Mouse (Mus musculus) cerebellum, adult (tissue): ENCODE data around the gene Ints5.

ENCODE experiments used
- ATAC-seq: cut with Nextera tagmentation; 2 replicates; pipeline ENCODE4 v1.9.2; 2017; ENCODE audit warnings: mild to moderate bottlenecking, moderate library complexity, mixed read lengths; ENCODE audit not compliant: insufficient number of reproducible peaks, low FRiP score, low TSS enrichment

Gene Ints5

GRCm38 (mm10) chr19:8926766-8927165 is 34.0 kb downstream of the Ints5 start:
- ATAC-seq, result no peak

- no peak for ATAC-seq
These were observed 35.2 kb downstream of the Ints5 start for GRCm38 (mm10) chr19:8927891-8928525.

- no peak; the same call in 1 of the 2 replicates for ATAC-seq
These were observed 36.0 kb downstream of the Ints5 start for GRCm38 (mm10) chr19:8928689-8929223.

DNA sequence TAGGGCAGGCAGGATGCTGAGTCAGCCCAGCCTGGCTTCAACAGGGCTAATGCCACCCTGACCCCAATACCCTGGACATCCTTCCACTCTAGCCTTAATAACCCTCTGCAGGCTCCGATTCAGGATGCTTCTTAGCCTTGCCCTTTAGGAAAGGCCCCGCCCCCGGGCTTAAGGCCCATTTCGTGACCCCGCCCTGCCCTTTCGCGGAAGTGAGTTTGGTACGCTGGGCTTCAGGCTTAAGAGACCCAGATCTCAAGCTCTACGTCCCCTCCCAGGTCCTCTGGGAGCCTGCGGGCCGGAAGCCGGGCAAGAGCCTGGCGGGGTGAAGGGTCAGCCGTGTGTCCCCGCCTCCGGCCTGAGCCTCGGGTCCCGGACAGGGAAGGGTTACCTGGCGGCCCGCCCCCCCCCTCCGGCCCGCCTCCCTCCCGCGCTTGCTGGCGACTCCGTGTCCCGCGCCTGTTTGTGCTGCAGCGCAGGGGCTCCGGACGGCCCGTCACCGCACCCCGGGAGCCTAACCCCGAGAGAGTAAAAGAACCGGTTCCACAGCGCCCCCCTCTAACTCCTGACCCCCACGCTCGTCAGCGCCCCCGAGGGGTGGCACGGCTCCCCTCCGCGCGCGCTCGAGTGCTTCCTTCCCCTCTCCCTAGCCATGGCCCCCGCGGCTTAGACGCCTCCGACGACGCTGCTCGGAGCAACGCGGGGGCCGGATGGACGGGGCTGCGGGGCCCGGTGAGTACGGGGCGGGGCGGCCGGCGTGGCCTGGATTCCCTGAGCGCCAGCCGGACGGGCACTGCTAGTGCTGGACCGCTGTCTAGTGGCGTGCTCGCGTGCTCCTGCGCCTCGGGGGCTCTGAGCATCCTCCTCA is 36.7 kb downstream of the Ints5 start, which contains the start of the genes Rom1 and Eml3:
Gene Rom1, minus strand, starts transcription at position 133 of the 865 bp plus-strand sequence.
Gene Eml3, plus strand, starts transcription at position 329 of the 865 bp plus-strand sequence.
- ATAC-seq, result peak; percentile 60

- no peak for ATAC-seq
These were observed 37.3 kb downstream of the Ints5 start for GRCm38 (mm10) chr19:8930117-8930516.

GRCm38 (mm10) chr19:8930771-8931170 is 38.0 kb downstream of the Ints5 start:
- no peak for ATAC-seq

GRCm38 (mm10) chr19:8936736-8937135 is 43.9 kb downstream of the Ints5 start:
- no peak for ATAC-seq

GRCm38 (mm10) chr19:8940526-8941133 is 47.8 kb downstream of the Ints5 start:
- no peak for ATAC-seq

GRCm38 (mm10) chr19:8941136-8941514 is 48.3 kb downstream of the Ints5 start:
- ATAC-seq, result no peak

GRCm38 (mm10) chr19:8941515-8942217 is 48.9 kb downstream of the Ints5 start, which contains the start of gene Mta2:
Gene Mta2, plus strand, starts transcription at chr19:8941875.
- peak; percentile 91 for ATAC-seq

GRCm38 (mm10) chr19:8942276-8942964 is 49.6 kb downstream of the Ints5 start:
- ATAC-seq, result peak; percentile 37; the same call in 1 of the 2 replicates

- no peak for ATAC-seq
These were observed 50.2 kb downstream of the Ints5 start for GRCm38 (mm10) chr19:8943047-8943446.

DNA sequence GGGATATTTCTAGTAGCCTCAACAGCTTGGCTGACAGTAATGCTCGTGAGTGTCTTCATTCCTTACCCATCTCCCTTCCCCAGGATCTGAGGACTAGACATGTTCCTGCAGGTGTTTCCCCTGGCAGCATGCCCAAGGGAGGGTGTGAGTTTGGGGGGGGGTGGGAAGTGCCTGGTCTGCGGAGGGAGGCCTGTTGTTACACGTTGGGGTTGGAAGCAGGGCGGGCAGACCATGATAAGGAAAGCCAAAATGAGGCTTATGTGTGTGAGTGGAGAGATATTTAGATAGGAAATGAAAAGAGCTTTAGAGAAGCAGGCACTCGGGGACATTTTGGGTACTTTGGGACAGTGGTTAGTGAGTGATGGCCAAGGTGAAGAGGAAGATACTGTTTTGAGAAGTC is 51.3 kb downstream of the Ints5 start:
- no peak for ATAC-seq

DNA sequence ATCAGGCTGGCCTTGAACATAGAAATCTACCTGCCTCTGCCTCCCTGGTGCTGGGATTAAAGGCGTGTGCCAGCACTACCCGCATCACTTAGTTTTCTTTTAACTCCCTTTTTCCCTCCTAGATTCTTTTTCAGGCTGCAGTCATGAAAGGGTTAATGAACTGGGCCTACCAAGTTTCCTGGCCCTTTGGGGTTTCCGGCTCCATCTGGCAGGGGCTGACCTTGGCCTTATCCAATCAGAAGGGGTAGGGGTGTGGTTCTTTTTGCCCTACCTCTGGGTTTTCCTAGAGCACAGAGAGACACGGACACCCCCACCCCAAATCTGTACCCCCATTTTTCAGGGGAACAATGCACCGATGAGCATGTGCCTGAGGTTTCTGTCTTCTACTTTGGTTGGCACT is 51.9 kb downstream of the Ints5 start:
- ATAC-seq, result no peak

- no peak for ATAC-seq
These were observed 52.4 kb downstream of the Ints5 start for GRCm38 (mm10) chr19:8945251-8945650.

DNA sequence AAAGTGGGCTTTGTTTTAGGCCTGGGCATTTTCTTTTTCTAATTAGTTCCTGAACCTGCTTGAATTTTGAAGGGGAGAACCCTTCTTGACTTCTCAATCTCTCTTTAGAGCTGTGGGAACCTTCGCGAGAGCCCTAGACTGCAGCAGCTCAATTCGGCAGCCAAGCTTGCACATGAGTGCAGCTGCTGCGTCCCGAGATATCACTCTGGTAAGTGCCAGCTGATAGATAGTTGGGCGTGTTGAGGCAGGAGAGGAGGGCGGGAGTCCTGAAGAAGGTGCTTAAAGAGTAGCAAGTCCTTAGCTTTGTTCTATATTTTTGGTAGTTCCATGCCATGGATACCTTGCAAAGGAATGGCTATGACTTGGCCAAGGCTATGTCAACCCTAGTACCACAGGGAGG is 54.1 kb downstream of the Ints5 start:
- ATAC-seq, result no peak
